Mouse (Mus musculus): Measurements from ENCODE around the gene Ttpal. TPM values are rescaled to one million over a fixed set of nuclear protein-coding genes. Genes with fewer than 3 reads are reported as not detected.

The Ttpal gene
- polyA plus RNA-seq (2012; rRNA removed) = 25.3 and 29.6 TPM in 2 replicates
- 48.0 and 52.6 TPM in 2 replicates for polyA plus RNA-seq (2014; fragmentation: Nextera tagmentation; extraction: Ambion mirVana)

DNA sequence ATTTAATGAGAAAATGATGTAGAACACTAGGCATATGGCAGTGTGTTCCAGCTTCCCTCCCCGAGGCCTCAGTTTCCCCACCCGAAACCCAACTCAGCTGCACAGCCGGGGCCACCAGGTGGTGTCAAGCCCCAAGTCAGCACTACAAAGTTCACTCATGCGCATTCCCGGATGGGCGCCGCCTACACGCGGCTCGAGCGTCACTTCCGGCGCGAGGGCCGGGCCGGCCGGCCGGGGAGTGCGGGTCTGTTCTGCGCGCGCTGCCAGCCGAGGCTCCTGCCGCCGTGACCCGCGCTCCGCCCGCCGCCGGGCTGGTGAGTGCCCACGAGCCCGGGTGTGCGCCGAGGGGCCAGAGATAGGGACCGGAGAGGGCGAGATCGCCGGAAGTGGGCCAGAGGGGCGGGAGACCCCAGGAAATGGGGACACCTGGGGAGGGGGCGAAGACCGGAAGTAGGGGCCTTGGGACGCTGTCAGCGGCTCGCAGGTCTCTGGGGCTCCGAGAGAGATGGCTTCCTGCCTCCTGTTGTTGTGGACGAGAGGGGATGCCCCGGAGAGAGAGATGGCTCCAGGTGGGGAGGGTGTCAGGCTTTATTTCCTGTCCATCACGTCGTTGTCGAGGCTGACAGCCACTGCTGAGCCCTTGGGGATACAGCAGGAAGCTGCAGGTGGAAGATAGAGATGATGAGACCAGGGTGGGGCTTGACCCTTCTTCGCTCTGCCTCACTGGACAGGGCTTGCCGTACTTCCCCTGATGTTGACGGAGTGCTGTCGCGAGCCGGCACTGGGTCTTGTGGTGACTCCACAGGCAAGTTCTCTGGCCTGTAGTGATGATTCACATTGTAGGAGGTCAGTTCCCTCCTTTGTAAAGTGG, at the start of gene Ttpal:
TSS of gene Ttpal (plus strand) at position 214 of the 871 bp plus-strand sequence.
- no peaks in the 10 kb centered on the region for H3K9me3 ChIP-seq (ENCODE audit: control insufficient read depth, low read length)
- H3K4me1 ChIP-seq (ENCODE audit: control insufficient read depth, insufficient read depth, low read length) = peaks cover 3% of the 10 kb centered on the region
- peak within 1 kb of the TSS; percentile 90 for H3K4me3 ChIP-seq (replicated peaks; ENCODE audit: low read length)
- H3K9ac ChIP-seq (ENCODE audit: low read depth, low read length, severe bottlenecking) = peak within 1 kb of the TSS; percentile 95
- WGBS = 3% methylated on average over 34 of the region's 57 CpGs
- DNase-seq (ENCODE audit: low spot score) = peak; percentile 84
- H3K27ac ChIP-seq (replicated peaks; ENCODE audit: low read depth, low read length) = peak within 1 kb of the TSS; percentile 86
- H3K36me3 ChIP-seq (ENCODE audit: control insufficient read depth, insufficient read depth, low read length) = no peaks in the 10 kb centered on the region; the same call in 1 of the 2 replicates
- peak within 1 kb of the TSS; percentile 90 for H3K4me2 ChIP-seq (replicated peaks; ENCODE audit: low read depth, low read length, severe bottlenecking)
- ATAC-seq (ENCODE audit: low FRiP score, low read depth) = peak; percentile 89
- no peaks in the 10 kb centered on the region for H3K27me3 ChIP-seq (ENCODE audit: control insufficient read depth, insufficient read depth, low read length)
- TF ChIP-seq POLR2A (IDR thresholded peaks at IDR 0.05; ENCODE audit: borderline replicate concordance, extremely low read depth, insufficient read depth, insufficient read length) = peak; percentile 50; the same call in 1 of the 2 replicates

DNA sequence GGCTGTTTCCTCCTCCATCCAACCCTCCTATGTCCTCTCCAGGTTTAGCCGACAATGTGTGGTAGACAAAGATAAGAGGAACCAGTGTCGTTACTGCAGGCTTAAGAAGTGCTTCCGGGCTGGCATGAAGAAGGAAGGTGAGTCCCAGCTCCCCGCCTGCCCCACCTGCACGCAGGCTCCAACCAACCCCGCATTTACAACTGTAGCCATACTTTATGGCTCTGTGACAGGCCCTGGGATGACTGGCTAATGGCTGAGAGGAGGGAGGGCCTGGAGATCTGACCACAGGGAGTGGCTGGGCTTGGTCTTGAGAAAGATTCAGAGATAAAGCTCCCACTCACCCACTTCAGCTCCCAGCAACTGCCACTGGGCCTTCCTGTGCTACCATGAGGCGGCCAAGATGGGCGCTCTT, 49.6 kb upstream of the Ttpal start:
- 49% methylated on average over 8 of the region's 8 CpGs for whole genome bisulfite sequencing
- ATAC-seq (ENCODE audit: low FRiP score, low read depth) (no peak), DNase-seq (ENCODE audit: low spot score) (no peak)
- no peak overlapping the region for H3K4me2 ChIP-seq (replicated peaks; ENCODE audit: low read depth, low read length, severe bottlenecking)
- H3K4me3 ChIP-seq (replicated peaks; ENCODE audit: low read length) = no peak overlapping the region
- no peaks in the 10 kb centered on the region for H3K27me3 ChIP-seq (ENCODE audit: control insufficient read depth, insufficient read depth, low read length)
- H3K36me3 ChIP-seq (ENCODE audit: control insufficient read depth, insufficient read depth, low read length) = no peaks in the 10 kb centered on the region
- no peak overlapping the region for H3K27ac ChIP-seq (replicated peaks; ENCODE audit: low read depth, low read length)
- no peaks in the 10 kb centered on the region for H3K9me3 ChIP-seq (ENCODE audit: control insufficient read depth, low read length)
- no peak for TF ChIP-seq POLR2A (IDR thresholded peaks at IDR 0.05; ENCODE audit: borderline replicate concordance, extremely low read depth, insufficient read depth, insufficient read length)
- H3K4me1 ChIP-seq (ENCODE audit: control insufficient read depth, insufficient read depth, low read length) = no peaks in the 10 kb centered on the region
- no peak overlapping the region for H3K9ac ChIP-seq (ENCODE audit: low read depth, low read length, severe bottlenecking)

DNA sequence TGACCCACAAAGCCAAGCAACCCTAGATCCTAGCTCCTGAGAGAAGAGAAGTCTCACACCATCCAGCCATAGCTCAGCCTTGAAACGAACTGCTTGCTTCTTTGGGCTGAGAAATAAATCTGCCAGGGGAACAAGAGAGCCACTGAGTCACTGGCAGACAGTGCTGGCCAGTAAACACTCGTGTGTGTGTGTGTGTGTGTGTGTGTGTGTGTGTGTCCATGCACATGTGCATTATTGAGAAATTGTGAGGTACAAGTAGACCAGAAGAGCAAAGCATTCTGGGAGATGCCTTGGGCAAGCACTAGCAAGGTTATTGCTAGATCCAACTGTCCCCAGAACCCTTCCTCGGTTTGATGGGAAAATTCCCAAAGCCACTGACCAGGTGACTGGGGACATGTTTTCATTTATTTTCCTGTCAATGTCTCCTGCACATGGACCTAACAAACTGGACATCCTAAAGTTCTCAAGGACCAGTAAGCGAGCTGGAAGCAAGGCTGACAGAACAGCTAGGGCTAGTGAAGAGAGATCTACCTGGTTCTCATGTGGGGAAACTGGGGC, 47.6 kb upstream of the Ttpal start:
- no peaks in the 10 kb centered on the region for H3K27me3 ChIP-seq (ENCODE audit: control insufficient read depth, insufficient read depth, low read length)
- ATAC-seq (ENCODE audit: low FRiP score, low read depth) (no peak), DNase-seq (ENCODE audit: low spot score) (no peak)
- no peak overlapping the region for H3K4me3 ChIP-seq (replicated peaks; ENCODE audit: low read length)
- no peak overlapping the region for H3K4me2 ChIP-seq (replicated peaks; ENCODE audit: low read depth, low read length, severe bottlenecking)
- WGBS = 70% methylated on average over 4 of the region's 4 CpGs
- H3K27ac ChIP-seq (replicated peaks; ENCODE audit: low read depth, low read length) = no peak overlapping the region
- no peaks in the 10 kb centered on the region for H3K9me3 ChIP-seq (ENCODE audit: control insufficient read depth, low read length)
- H3K36me3 ChIP-seq (ENCODE audit: control insufficient read depth, insufficient read depth, low read length) = no peaks in the 10 kb centered on the region
- no peaks in the 10 kb centered on the region for H3K4me1 ChIP-seq (ENCODE audit: control insufficient read depth, insufficient read depth, low read length)
- TF ChIP-seq POLR2A (IDR thresholded peaks at IDR 0.05; ENCODE audit: borderline replicate concordance, extremely low read depth, insufficient read depth, insufficient read length) = no peak
- H3K9ac ChIP-seq (ENCODE audit: low read depth, low read length, severe bottlenecking) = no peak overlapping the region

DNA sequence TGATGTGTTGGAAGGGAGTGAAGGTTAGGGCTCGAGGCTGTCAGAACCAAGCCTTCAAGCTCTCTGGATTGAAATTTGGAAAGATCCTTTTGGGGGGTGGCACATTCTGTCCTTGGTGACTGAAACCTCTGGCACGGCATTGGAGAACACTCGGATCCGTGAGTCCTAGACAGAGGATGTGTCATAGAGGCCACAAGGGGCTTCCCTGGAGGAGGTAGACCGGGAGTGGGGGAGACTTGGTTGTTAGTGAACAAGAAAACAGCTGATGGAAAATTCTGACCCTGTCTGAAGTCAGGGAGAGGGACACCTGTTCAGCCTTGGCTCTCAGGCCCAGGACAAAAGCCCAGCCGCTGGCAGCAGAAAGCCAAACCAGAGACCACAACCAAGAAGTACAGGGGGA, 47.1 kb upstream of the Ttpal start:
- H3K4me1 ChIP-seq (ENCODE audit: control insufficient read depth, insufficient read depth, low read length) = no peaks in the 10 kb centered on the region
- DNase-seq (ENCODE audit: low spot score) = no peak
- no peaks in the 10 kb centered on the region for H3K9me3 ChIP-seq (ENCODE audit: control insufficient read depth, low read length)
- no peak overlapping the region for H3K27ac ChIP-seq (replicated peaks; ENCODE audit: low read depth, low read length)
- H3K27me3 ChIP-seq (ENCODE audit: control insufficient read depth, insufficient read depth, low read length) = no peaks in the 10 kb centered on the region
- WGBS = 78% methylated on average over 6 of the region's 6 CpGs
- no peak for TF ChIP-seq POLR2A (IDR thresholded peaks at IDR 0.05; ENCODE audit: borderline replicate concordance, extremely low read depth, insufficient read depth, insufficient read length)
- no peak for ATAC-seq (ENCODE audit: low FRiP score, low read depth)
- H3K36me3 ChIP-seq (ENCODE audit: control insufficient read depth, insufficient read depth, low read length) = no peaks in the 10 kb centered on the region
- no peak overlapping the region for H3K9ac ChIP-seq (ENCODE audit: low read depth, low read length, severe bottlenecking)
- no peak overlapping the region for H3K4me2 ChIP-seq (replicated peaks; ENCODE audit: low read depth, low read length, severe bottlenecking)
- H3K4me3 ChIP-seq (replicated peaks; ENCODE audit: low read length) = no peak overlapping the region

DNA sequence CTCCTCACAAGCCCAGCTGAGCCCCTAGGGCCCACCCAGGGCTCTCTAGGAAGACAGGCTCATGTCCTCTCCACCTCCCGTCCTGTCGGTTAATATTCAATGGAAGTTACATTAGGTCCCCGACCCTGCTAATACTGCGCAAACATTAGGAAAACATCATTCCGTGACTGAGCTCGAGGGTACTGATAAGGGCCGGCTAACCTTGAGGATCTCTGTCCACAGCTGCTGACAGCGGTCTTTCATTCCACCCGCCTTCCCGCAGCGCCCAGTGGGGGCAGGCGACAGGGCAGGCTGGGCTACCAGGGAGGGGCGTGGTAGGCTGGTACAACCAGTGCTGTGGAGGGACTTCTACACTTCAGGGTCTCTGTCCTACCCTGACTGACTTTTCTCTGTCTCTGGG, 46.7 kb upstream of the Ttpal start:
- WGBS = 82% methylated on average over 13 of the region's 13 CpGs
- Histone ChIP-seq H3K4me2 (replicated peaks; ENCODE audit: low read depth, low read length, severe bottlenecking) (no peak overlapping the region), H3K4me1 (ENCODE audit: control insufficient read depth, insufficient read depth, low read length) (no peaks in the 10 kb centered on the region), H3K27me3 (ENCODE audit: control insufficient read depth, insufficient read depth, low read length) (no peaks in the 10 kb centered on the region), H3K36me3 (ENCODE audit: control insufficient read depth, insufficient read depth, low read length) (no peaks in the 10 kb centered on the region), H3K27ac (replicated peaks; ENCODE audit: low read depth, low read length) (no peak overlapping the region), H3K4me3 (replicated peaks; ENCODE audit: low read length) (no peak overlapping the region), H3K9me3 (ENCODE audit: control insufficient read depth, low read length) (no peaks in the 10 kb centered on the region), H3K9ac (ENCODE audit: low read depth, low read length, severe bottlenecking) (no peak overlapping the region)
- DNase-seq (ENCODE audit: low spot score) (no peak), ATAC-seq (ENCODE audit: low FRiP score, low read depth) (no peak)
- no peak for TF ChIP-seq POLR2A (IDR thresholded peaks at IDR 0.05; ENCODE audit: borderline replicate concordance, extremely low read depth, insufficient read depth, insufficient read length)
